Comparison of ENCODE assay signal across 17 mouse cellular contexts in the genomic region with DNA sequence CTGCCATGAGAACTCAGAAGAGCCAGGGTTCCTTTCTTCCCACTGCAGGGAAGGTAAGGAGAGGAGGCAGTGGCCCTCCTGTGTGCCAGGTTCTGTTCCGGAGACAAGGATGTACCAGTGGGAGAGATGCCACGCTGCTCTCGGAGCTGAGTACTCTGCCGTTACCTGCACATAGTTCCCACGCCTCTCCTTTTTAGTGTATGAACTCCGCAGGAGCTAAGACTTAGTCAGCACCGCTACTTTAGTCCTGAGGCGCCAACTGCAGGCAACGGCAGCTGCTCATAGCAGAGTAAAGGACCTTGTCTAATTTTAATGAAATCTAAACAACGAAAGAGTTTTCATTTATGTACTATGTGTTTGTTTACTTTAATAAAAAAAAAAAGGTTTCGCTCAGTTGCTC. TPM values are rescaled to one million over a fixed set of nuclear protein-coding genes. Genes with fewer than 3 reads are reported as not detected.
DNase-seq lines count a peak whose midpoint lies in the region; ATAC-seq lines count a peak whose summit lies in the region.
"Had no signal": no experiment of that assay in that cellular context is flagged by ENCODE, and none has a peak within 500 bp of the region (broad histone marks: within the 10 kb centered on the region; RNA-seq: fewer than 3 reads in every experiment).

No protein-coding gene starts in this region.

- WGBS in embryonic facial prominence, embryonic 13.5 days: 68% methylated on average over 11 of the region's 11 CpGs
- WGBS in embryonic facial prominence, embryonic 10.5 days: 80% methylated on average over 11 of the region's 11 CpGs
- 64% methylated on average over 11 of the region's 11 CpGs for WGBS in kidney, embryonic 15.5 days
- WGBS in neural tube, embryonic 13.5 days: 79% methylated on average over 11 of the region's 11 CpGs
- 68% methylated on average over 11 of the region's 11 CpGs for WGBS in limb, embryonic 15.5 days

- ATAC-seq in embryonic facial prominence, embryonic 13.5 days (ENCODE audit: insufficient number of reproducible peaks, insufficient read depth, low FRiP score, low TSS enrichment, low read depth): no peak
- no peak for ATAC-seq in kidney, embryonic 15.5 days (replicated peaks; ENCODE audit: low FRiP score)
- no peak for ATAC-seq in neural tube, embryonic 13.5 days (ENCODE audit: low read depth)
- no peak for ATAC-seq in limb, embryonic 15.5 days (ENCODE audit: insufficient number of reproducible peaks, low FRiP score, low TSS enrichment, low read depth)
- no peak for ATAC-seq in megakaryocyte, adult 5-6 weeks (ENCODE audit: poor library complexity, severe bottlenecking)
- ATAC-seq: forebrain, embryonic 13.5 days; liver, postnatal 0 days had no signal

- H3K4me1 ChIP-seq in embryonic facial prominence, embryonic 13.5 days: peaks cover 17% of the 10 kb centered on the region
- H3K4me1 ChIP-seq in embryonic facial prominence, embryonic 10.5 days: peaks cover 19% of the 10 kb centered on the region
- peaks cover 42% of the 10 kb centered on the region for H3K4me1 ChIP-seq in kidney, embryonic 15.5 days
- peaks cover 5% of the 10 kb centered on the region; the same call in 1 of the 2 replicates for H3K4me1 ChIP-seq in neural tube, embryonic 13.5 days (replicated peaks)
- H3K4me1 ChIP-seq in limb, embryonic 15.5 days: peaks cover 17% of the 10 kb centered on the region
- H3K4me1 ChIP-seq: forebrain, embryonic 13.5 days had no signal

- H3K27ac ChIP-seq in embryonic facial prominence, embryonic 13.5 days: peak overlapping the region; percentile 58
- H3K27ac ChIP-seq in embryonic facial prominence, embryonic 10.5 days (replicated peaks): no peak overlapping the region
- H3K27ac ChIP-seq in kidney, embryonic 15.5 days: peak overlapping the region; percentile 80
- no peak overlapping the region for H3K27ac ChIP-seq in neural tube, embryonic 13.5 days (replicated peaks)
- peak overlapping the region; percentile 14 for H3K27ac ChIP-seq in limb, embryonic 15.5 days
- H3K27ac ChIP-seq: forebrain, embryonic 13.5 days; hindbrain, postnatal 0 days had no signal

- DNase-seq in embryonic facial prominence, embryonic 10.5 days (ENCODE audit: low spot score): no peak
- no peak for DNase-seq in kidney, adult 8-10 months
- DNase-seq in neural tube, embryonic 10.5 days (ENCODE audit: extremely low spot score, low spot score): no peak
- DNase-seq: cerebellum, postnatal 10 days; heart, adult 18-20 months; kidney, postnatal 25 days; liver; liver, postnatal 0 days had no signal

- H3K4me2 ChIP-seq in embryonic facial prominence, embryonic 13.5 days: no peak overlapping the region
- H3K4me2 ChIP-seq in kidney, embryonic 15.5 days: 0 out of 2 replicates have a peak overlapping the region, but pooled peaks have one; percentile 21
- H3K4me2 ChIP-seq in neural tube, embryonic 13.5 days: no peak overlapping the region
- H3K4me2 ChIP-seq in limb, embryonic 15.5 days: no peak overlapping the region
- H3K4me2 ChIP-seq: forebrain, embryonic 13.5 days had no signal

- no peak overlapping the region for H3K9ac ChIP-seq in embryonic facial prominence, embryonic 13.5 days
- H3K9ac ChIP-seq in kidney, embryonic 15.5 days: no peak overlapping the region
- H3K9ac ChIP-seq in neural tube, embryonic 13.5 days: 0 out of 2 replicates have a peak overlapping the region, but pooled peaks have one; percentile 5
- no peak overlapping the region for H3K9ac ChIP-seq in limb, embryonic 15.5 days
- H3K9ac ChIP-seq: forebrain, embryonic 13.5 days; liver, postnatal 0 days; stomach, embryonic 15.5 days had no signal

- H3K4me3 ChIP-seq in embryonic facial prominence, embryonic 13.5 days: no peak overlapping the region
- H3K4me3 ChIP-seq in embryonic facial prominence, embryonic 10.5 days: no peak overlapping the region
- H3K4me3 ChIP-seq in kidney, embryonic 15.5 days (replicated peaks): no peak overlapping the region
- H3K4me3 ChIP-seq in neural tube, embryonic 13.5 days: no peak overlapping the region
- H3K4me3 ChIP-seq in limb, embryonic 15.5 days: no peak overlapping the region
- H3K4me3 ChIP-seq: forebrain, embryonic 13.5 days; stomach, embryonic 15.5 days had no signal

- no peaks in the 10 kb centered on the region for H3K27me3 ChIP-seq in embryonic facial prominence, embryonic 13.5 days
- H3K27me3 ChIP-seq in embryonic facial prominence, embryonic 10.5 days (replicated peaks; ENCODE audit: low read depth, poor library complexity, severe bottlenecking): no peaks in the 10 kb centered on the region
- H3K27me3 ChIP-seq in kidney, embryonic 15.5 days: no peaks in the 10 kb centered on the region
- H3K27me3 ChIP-seq in neural tube, embryonic 13.5 days: no peaks in the 10 kb centered on the region
- no peaks in the 10 kb centered on the region for H3K27me3 ChIP-seq in limb, embryonic 15.5 days
- H3K27me3 ChIP-seq: forebrain, embryonic 13.5 days; stomach, embryonic 15.5 days had no signal

- H3K36me3 ChIP-seq in embryonic facial prominence, embryonic 13.5 days: no peaks in the 10 kb centered on the region
- H3K36me3 ChIP-seq in embryonic facial prominence, embryonic 10.5 days (replicated peaks): no peaks in the 10 kb centered on the region
- H3K36me3 ChIP-seq in kidney, embryonic 15.5 days: peaks cover 3% of the 10 kb centered on the region; the same call in 1 of the 2 replicates
- no peaks in the 10 kb centered on the region for H3K36me3 ChIP-seq in neural tube, embryonic 13.5 days
- no peaks in the 10 kb centered on the region for H3K36me3 ChIP-seq in limb, embryonic 15.5 days
- H3K36me3 ChIP-seq: stomach, embryonic 15.5 days had no signal

- no peaks in the 10 kb centered on the region for H3K9me3 ChIP-seq in embryonic facial prominence, embryonic 13.5 days
- no peaks in the 10 kb centered on the region for H3K9me3 ChIP-seq in embryonic facial prominence, embryonic 10.5 days
- H3K9me3 ChIP-seq in kidney, embryonic 15.5 days (replicated peaks): no peaks in the 10 kb centered on the region
- no peaks in the 10 kb centered on the region for H3K9me3 ChIP-seq in neural tube, embryonic 13.5 days
- H3K9me3 ChIP-seq in limb, embryonic 15.5 days: no peaks in the 10 kb centered on the region
- H3K9me3 ChIP-seq: forebrain, embryonic 13.5 days; stomach, embryonic 15.5 days had no signal

RNA-seq across cellular contexts. Expression of gene Lamc2, which starts 46.0 kb away (rescaled TPM):
- polyA plus RNA-seq in embryonic facial prominence, embryonic 13.5 days (2015; fragmentation: Nextera tagmentation; extraction: Ambion mirVana): 11.0 and 12.7 TPM in 2 replicates
- 6.2 and 6.6 TPM in 2 replicates for polyA plus RNA-seq in embryonic facial prominence, embryonic 10.5 days (2016; fragmentation: Nextera tagmentation; extraction: Ambion mirVana)
- 42.3 and 43.8 TPM in 2 replicates for polyA plus RNA-seq in kidney, embryonic 15.5 days (2015; fragmentation: Nextera tagmentation; extraction: Ambion mirVana)
- 0.92 and 1.1 TPM in 2 replicates for polyA plus RNA-seq in neural tube, embryonic 13.5 days (2015; fragmentation: Nextera tagmentation; extraction: Ambion mirVana)
- polyA plus RNA-seq in limb, embryonic 15.5 days (2015; fragmentation: Nextera tagmentation; extraction: Ambion mirVana): 12.1 and 12.2 TPM in 2 replicates
- total RNA-seq in megakaryocyte, adult 5-6 weeks (2015): not detected in 2 replicates
- total RNA-seq in megakaryocyte, adult 5-6 weeks (2017): not detected in 2 replicates
- total RNA-seq: hematopoietic stem cell, adult 5-6 weeks had no signal

Comparison
In these comparisons a context has a peak if more than half of its experiments do, and no peak if none do; other contexts are left out.
1. H3K27ac ChIP-seq: peak in embryonic facial prominence, embryonic 13.5 days (single experiment), kidney, embryonic 15.5 days (single experiment) and limb, embryonic 15.5 days (single experiment); none in embryonic facial prominence, embryonic 10.5 days (single experiment) and neural tube, embryonic 13.5 days (single experiment).